Mouse (Mus musculus) hindbrain, embryonic 11.5 days (tissue): ENCODE data around the gene Hsf2bp. TPM values are rescaled to one million over a fixed set of nuclear protein-coding genes. Genes with fewer than 3 reads are reported as not detected.

ENCODE experiments used
- ATAC-seq: fragments of 200-750 bp; cut with Nextera tagmentation; 2 replicates; pipeline ENCODE4 v1.8.0; 2017; ENCODE audit warnings: mild to moderate bottlenecking, moderate TSS enrichment, moderate library complexity; ENCODE audit not compliant: low FRiP score
- DNase-seq: peaks from one replicate; pipeline ENCODE4 v3.0.0-alpha.2; 2015; ENCODE audit warnings: low spot score
- H3K27ac ChIP-seq: fragments of 300-500 bp; sonication (generic); 2 replicates; pipeline ENCODE4 v1.5.1; 2014; ENCODE audit warnings: mild to moderate bottlenecking, low read depth, low read length
- H3K27me3 ChIP-seq: fragments of 300-500 bp; sonication (generic); 2 replicates; pipeline ENCODE4 v1.6.1; 2014; ENCODE audit warnings: mild to moderate bottlenecking, low read length, moderate library complexity, mixed read lengths; ENCODE audit not compliant: control insufficient read depth, insufficient read depth
- H3K36me3 ChIP-seq: fragments of 300-500 bp; sonication (generic); 2 replicates; pipeline ENCODE4 v1.6.1; 2014; ENCODE audit warnings: mild to moderate bottlenecking, low read length, moderate library complexity, mixed read lengths; ENCODE audit not compliant: control insufficient read depth, insufficient read depth
- H3K4me1 ChIP-seq: fragments of 300-500 bp; sonication (generic); replicated peaks from 2 replicates; pipeline ENCODE4 v1.6.1; 2014; ENCODE audit warnings: low read length, mixed read lengths; ENCODE audit not compliant: control insufficient read depth, insufficient read depth
- H3K4me2 ChIP-seq: fragments of 300-500 bp; sonication (generic); replicated peaks from 2 replicates; pipeline ENCODE4 v1.6.1; 2014; ENCODE audit warnings: mild to moderate bottlenecking, low read depth, low read length
- H3K4me3 ChIP-seq: fragments of 300-500 bp; sonication (generic); 2 replicates; pipeline ENCODE4 v1.5.1; 2014; ENCODE audit warnings: low read depth, low read length
- H3K9ac ChIP-seq: fragments of 300-500 bp; sonication (generic); 2 replicates; pipeline ENCODE4 v1.6.1; 2014; ENCODE audit warnings: low read depth, low read length
- H3K9me3 ChIP-seq: fragments of 300-500 bp; sonication (generic); 2 replicates; pipeline ENCODE4 v1.6.1; 2016; ENCODE audit warnings: low read length; ENCODE audit not compliant: control insufficient read depth
- WGBS: fragments of 180-500 bp; shearing (Covaris S2); extraction: QIAGEN DNeasy Blood & Tissue Kit; methylation state at CpG from one replicate; pipeline ENCODE4 v1.1.7; 2014; 5-methylcytosine and 5-hydroxymethylcytosine counted together
- polyA plus RNA-seq: library from polyadenylated mRNA; unstranded; fragments of >200 nt; fragmentation: Nextera tagmentation; extraction: Ambion mirVana; gene quantifications from 2 replicates; pipeline ENCODE4 v1.2.1, GENCODE M21; 2014

The Hsf2bp gene
- polyA plus RNA-seq, 1 experiment from 2014 or later: 0.57 TPM

GRCm38 (mm10) chr17:31983491-31983890 lies 52.7 kb downstream of the Hsf2bp start:
- 39% methylated on average over 3 of the region's 3 CpGs for WGBS
- Histone ChIP-seq H3K4me3 (no peak overlapping the region), H3K9ac (no peak overlapping the region), H3K9me3 (no peaks in the 10 kb centered on the region), H3K27ac (no peak overlapping the region), H3K36me3 (no peaks in the 10 kb centered on the region), H3K4me2 (no peak overlapping the region), H3K4me1 (no peaks in the 10 kb centered on the region), H3K27me3 (no peaks in the 10 kb centered on the region)
- no peak for ATAC-seq
- no peak for DNase-seq

DNA sequence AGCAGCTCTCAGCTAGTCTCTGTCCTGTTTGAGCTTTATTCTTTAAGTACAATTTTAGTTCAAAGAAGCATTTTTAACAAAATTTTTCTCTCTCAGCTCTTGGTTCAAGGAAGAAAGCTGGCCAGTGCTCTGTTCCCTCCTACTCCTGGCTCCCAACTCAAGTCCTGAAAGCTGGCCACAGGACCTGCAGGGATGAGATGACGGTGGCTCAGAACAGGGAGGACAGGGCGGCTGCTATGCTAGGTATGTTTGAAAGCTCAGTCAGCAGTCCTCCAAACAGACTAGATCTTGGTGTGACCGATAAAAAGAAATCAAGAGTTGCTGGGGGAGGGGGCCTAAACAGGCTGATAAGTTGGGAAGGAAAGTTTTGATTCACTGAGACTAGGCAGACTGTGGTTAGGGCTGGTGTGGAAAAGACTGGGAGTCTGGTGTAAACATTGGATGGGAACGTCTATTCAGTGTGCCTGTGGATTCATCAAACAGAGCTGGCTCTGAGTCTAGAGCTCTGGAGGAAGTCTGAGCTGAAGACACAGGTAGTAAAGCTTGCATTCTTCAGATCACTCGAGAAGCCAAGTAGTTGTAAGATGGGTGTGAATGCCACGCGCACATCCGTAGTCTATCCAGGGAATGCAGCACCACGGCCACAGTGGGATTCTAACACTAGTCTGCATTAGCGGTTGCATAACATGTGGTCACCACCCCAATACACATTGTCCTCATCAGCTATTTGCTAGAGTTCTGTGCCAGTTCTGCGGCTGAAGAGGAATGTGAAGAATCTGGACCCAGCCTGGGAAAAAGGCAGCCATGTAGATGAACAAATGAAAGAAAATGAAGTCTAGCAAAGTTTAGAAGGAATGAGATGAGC lies 53.6 kb downstream of the Hsf2bp start:
- Histone ChIP-seq H3K4me1 (no peaks in the 10 kb centered on the region), H3K9me3 (no peaks in the 10 kb centered on the region), H3K4me3 (no peak overlapping the region), H3K36me3 (no peaks in the 10 kb centered on the region), H3K9ac (no peak overlapping the region), H3K27me3 (no peaks in the 10 kb centered on the region), H3K27ac (no peak overlapping the region), H3K4me2 (no peak overlapping the region)
- ATAC-seq (no peak), DNase-seq (no peak)
- WGBS: 86% methylated on average over 11 of the region's 11 CpGs

- no peak overlapping the region for H3K27ac ChIP-seq
- H3K27me3 ChIP-seq: no peaks in the 10 kb centered on the region
- no peak for DNase-seq
Measured at GRCm38 (mm10) chr17:31979888-31980287, 56.3 kb downstream of the Hsf2bp start.

GRCm38 (mm10) chr17:31977131-31977530 lies 59.0 kb downstream of the Hsf2bp start:
- ATAC-seq (no peak), DNase-seq (no peak)
- no peaks in the 10 kb centered on the region for H3K27me3 ChIP-seq
- H3K4me2 ChIP-seq: no peak overlapping the region
- no peak overlapping the region for H3K4me3 ChIP-seq
- no peak overlapping the region for H3K9ac ChIP-seq
- H3K27ac ChIP-seq: no peak overlapping the region
- no peaks in the 10 kb centered on the region for H3K9me3 ChIP-seq
- no peaks in the 10 kb centered on the region for H3K4me1 ChIP-seq
- H3K36me3 ChIP-seq: no peaks in the 10 kb centered on the region

More at GRCm38 (mm10) chr17:31979888-31980287, 56.3 kb downstream of the Hsf2bp start:
- Histone ChIP-seq H3K36me3 (no peaks in the 10 kb centered on the region), H3K4me2 (no peak overlapping the region), H3K9ac (no peak overlapping the region), H3K4me1 (no peaks in the 10 kb centered on the region), H3K9me3 (no peaks in the 10 kb centered on the region), H3K4me3 (no peak overlapping the region)
- WGBS: 76% methylated on average over 4 of the region's 4 CpGs
- ATAC-seq: no peak

- no peaks in the 10 kb centered on the region for H3K36me3 ChIP-seq
- 79% methylated on average over 6 of the region's 6 CpGs for WGBS
- ATAC-seq: no peak
- no peaks in the 10 kb centered on the region for H3K9me3 ChIP-seq
- no peak overlapping the region for H3K4me3 ChIP-seq
- H3K27ac ChIP-seq: no peak overlapping the region
- H3K27me3 ChIP-seq: no peaks in the 10 kb centered on the region
- no peak overlapping the region for H3K9ac ChIP-seq
- no peak for DNase-seq
- H3K4me2 ChIP-seq: no peak overlapping the region
- no peaks in the 10 kb centered on the region for H3K4me1 ChIP-seq
Measured at GRCm38 (mm10) chr17:31976501-31976900, 59.6 kb downstream of the Hsf2bp start.

DNA sequence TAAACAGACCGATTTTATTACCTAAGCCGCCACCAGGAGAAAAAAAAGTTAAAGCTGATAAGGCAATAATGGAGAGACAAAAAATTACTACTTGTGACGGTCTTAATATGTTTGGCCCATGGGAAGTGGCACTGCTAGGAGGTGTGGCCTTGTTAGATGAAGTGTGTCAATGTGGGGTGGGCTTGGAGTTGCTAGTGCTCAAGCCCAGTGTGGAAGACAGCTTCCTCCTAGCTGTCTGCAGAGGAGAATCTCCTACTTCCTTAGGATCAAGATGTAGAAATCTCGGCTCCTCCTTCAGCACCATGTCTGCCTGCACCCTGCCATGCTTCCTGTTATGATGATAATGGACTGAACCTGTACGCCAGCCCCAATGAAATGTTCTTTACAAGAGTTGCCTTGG lies 61.5 kb downstream of the Hsf2bp start:
- Histone ChIP-seq H3K27me3 (no peaks in the 10 kb centered on the region), H3K36me3 (no peaks in the 10 kb centered on the region), H3K4me3 (no peak overlapping the region), H3K9ac (no peak overlapping the region), H3K4me1 (no peaks in the 10 kb centered on the region), H3K4me2 (no peak overlapping the region), H3K27ac (no peak overlapping the region), H3K9me3 (no peaks in the 10 kb centered on the region)
- WGBS: 84% methylated on average over 5 of the region's 5 CpGs
- no peak for ATAC-seq
- DNase-seq: no peak

GRCm38 (mm10) chr17:31973664-31974230 lies 62.4 kb downstream of the Hsf2bp start:
- 80% methylated on average over 7 of the region's 7 CpGs for WGBS
- ATAC-seq (no peak), DNase-seq (no peak)
- no peaks in the 10 kb centered on the region for H3K27me3 ChIP-seq
- no peaks in the 10 kb centered on the region for H3K36me3 ChIP-seq
- no peak overlapping the region for H3K4me3 ChIP-seq
- no peaks in the 10 kb centered on the region for H3K4me1 ChIP-seq
- H3K4me2 ChIP-seq: no peak overlapping the region
- no peaks in the 10 kb centered on the region for H3K9me3 ChIP-seq
- H3K27ac ChIP-seq: no peak overlapping the region
- no peak overlapping the region for H3K9ac ChIP-seq

- H3K9me3 ChIP-seq: no peaks in the 10 kb centered on the region
- H3K9ac ChIP-seq: no peak overlapping the region
- no peak overlapping the region for H3K4me3 ChIP-seq
- WGBS: 94% methylated on average over 2 of the region's 2 CpGs
- ATAC-seq: no peak
- no peak overlapping the region for H3K4me2 ChIP-seq
- no peaks in the 10 kb centered on the region for H3K36me3 ChIP-seq
- DNase-seq: no peak
- no peaks in the 10 kb centered on the region for H3K27me3 ChIP-seq
- no peak overlapping the region for H3K27ac ChIP-seq
- H3K4me1 ChIP-seq: no peaks in the 10 kb centered on the region
Measured at GRCm38 (mm10) chr17:31970890-31971289, 65.3 kb downstream of the Hsf2bp start.

DNA sequence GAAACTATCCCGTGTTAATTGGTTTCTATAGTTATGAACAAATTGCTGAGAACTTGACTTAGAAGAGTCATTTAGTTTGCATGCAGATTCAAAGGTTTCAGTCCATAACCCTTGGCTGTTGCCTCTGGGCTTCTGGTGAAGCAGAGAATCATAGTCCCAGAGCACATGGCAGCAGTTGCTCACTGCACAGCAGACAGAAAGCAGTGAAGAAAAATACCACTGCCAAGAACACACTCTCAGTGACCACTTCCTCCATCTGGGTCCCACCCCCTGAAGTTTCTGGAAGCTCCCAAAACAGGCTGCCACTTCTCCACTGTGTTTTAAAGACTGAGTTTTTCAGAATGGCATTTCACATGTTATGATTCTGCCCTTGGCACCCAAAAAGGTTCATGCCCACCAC lies 67.3 kb downstream of the Hsf2bp start:
- no peak for ATAC-seq
- WGBS: 92% methylated on average over 1 of the region's 1 CpGs
- Histone ChIP-seq H3K4me3 (no peak overlapping the region), H3K4me2 (no peak overlapping the region), H3K9me3 (no peaks in the 10 kb centered on the region), H3K36me3 (no peaks in the 10 kb centered on the region), H3K9ac (no peak overlapping the region), H3K27me3 (no peaks in the 10 kb centered on the region), H3K4me1 (no peaks in the 10 kb centered on the region), H3K27ac (no peak overlapping the region)
- DNase-seq: no peak
